Mouse (Mus musculus) CD8-positive naive resting alpha-beta T cell, adult 2 months (primary cell): Measurements from ENCODE around the gene Olfr1294.

Experiments
- DNase-seq, 2 experiments: peaks; one replicate each; pipeline ENCODE4 v3.0.0; 2022; ENCODE audit warnings: low read depth in 2 of 2, low spot score in 2 of 2

The Olfr1294 gene

GRCm38 (mm10) chr2:111540191-111540590 is at the start of gene Olfr1294:
TSS of gene Olfr1294 (minus strand) at chr2:111540291.
- DNase-seq = no peak

DNA sequence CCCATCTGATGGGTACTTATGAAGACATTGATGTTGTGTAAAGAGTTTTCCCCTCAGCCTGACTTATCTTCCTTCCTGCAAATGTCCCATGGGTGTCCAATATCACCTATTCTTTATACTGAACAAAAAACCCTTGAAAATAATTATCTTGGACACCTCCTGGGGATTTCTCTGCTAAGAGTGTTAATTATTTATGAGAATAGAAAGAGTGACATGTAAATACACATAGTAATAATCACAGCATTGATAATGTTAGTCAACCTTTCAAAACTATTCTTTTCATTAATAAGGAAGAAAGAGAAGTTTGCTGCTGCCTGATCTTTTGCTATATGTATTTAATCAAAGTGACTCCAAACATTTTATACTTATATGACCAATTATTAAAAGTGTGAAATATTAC is 29.5 kb upstream of the Olfr1294 start, which contains the start of gene Olfr1295:
Olfr1295 (minus strand) TSS at position 101 of the 400 bp plus-strand sequence.
- DNase-seq = no peak

DNA sequence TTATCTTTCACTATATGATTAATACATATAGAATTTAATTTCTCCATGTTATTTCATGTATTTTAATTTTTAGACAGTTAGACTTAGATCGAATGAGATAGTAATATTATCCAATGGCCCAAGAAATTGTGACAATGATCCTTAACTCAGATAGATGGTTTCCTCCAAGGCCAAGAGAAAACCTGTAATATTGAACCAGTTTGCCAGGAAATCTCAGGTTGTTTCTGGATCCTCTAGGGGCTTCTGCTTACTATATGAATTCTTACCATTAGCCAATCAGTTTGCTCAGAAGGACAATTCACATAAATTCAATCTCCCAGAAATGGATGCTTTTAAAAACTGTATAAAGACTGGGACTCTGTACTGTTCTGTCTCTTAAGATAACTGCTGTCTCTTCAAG is 15.2 kb downstream of the Olfr1294 start, which contains the start of gene Olfr1293-ps:
Olfr1293-ps (plus strand) TSS at position 301 of the 400 bp plus-strand sequence.
- no peak for DNase-seq

- DNase-seq = no peak
Observed at GRCm38 (mm10) chr2:111517451-111517850, 22.6 kb downstream of the Olfr1294 start.

DNA sequence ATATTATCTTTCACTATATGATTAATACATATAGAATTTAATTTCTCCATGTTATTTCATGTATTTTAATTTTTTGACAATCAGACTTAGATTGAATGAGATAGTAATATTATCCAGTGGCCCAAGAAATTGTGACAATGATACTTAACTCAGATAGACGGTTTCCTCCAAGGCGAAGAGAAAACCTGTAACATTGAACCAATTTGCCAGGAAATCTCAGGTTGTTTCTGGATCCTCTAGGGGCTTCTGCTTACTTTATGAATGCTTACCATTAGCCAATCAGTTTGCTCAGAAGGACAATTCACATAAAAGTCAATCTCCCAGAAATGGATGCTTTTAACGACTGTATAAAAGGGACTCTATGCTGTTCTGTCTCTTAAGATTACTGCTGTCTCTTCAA is 43.2 kb downstream of the Olfr1294 start, which contains the start of gene Olfr1291-ps1:
Olfr1291-ps1 (plus strand) TSS at position 301 of the 400 bp plus-strand sequence.
- DNase-seq = no peak

DNA sequence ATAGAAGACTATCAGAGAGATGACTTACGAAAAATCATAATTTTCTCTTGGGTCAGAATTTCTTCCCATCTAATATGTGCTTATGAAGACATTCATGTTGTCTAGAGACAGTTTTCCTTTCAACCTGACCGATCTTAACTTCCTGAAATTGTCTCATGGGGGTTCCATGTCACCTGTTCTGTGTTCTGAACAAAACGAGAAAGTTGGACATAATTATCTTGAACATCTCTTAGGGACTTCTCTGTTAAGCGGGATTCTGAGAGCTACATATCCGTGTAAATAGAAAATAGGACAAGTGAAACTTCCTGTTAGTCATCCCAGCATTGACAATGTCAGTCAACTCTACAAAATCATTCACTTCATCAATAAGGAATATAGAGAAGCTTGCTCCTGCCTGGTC is 46.4 kb downstream of the Olfr1294 start, which contains the start of gene Olfr1290:
Olfr1290 (minus strand) TSS at position 101 of the 400 bp plus-strand sequence.
- no peak for DNase-seq
